Mouse (Mus musculus): ENCODE measurements at regions not wholly inside any gene's neighbourhood (a gene's known extent, or its start where the extent isn't known, plus 50 kb on each side); places are given as distances from the start of the nearest gene placed in this dataset.

DNA sequence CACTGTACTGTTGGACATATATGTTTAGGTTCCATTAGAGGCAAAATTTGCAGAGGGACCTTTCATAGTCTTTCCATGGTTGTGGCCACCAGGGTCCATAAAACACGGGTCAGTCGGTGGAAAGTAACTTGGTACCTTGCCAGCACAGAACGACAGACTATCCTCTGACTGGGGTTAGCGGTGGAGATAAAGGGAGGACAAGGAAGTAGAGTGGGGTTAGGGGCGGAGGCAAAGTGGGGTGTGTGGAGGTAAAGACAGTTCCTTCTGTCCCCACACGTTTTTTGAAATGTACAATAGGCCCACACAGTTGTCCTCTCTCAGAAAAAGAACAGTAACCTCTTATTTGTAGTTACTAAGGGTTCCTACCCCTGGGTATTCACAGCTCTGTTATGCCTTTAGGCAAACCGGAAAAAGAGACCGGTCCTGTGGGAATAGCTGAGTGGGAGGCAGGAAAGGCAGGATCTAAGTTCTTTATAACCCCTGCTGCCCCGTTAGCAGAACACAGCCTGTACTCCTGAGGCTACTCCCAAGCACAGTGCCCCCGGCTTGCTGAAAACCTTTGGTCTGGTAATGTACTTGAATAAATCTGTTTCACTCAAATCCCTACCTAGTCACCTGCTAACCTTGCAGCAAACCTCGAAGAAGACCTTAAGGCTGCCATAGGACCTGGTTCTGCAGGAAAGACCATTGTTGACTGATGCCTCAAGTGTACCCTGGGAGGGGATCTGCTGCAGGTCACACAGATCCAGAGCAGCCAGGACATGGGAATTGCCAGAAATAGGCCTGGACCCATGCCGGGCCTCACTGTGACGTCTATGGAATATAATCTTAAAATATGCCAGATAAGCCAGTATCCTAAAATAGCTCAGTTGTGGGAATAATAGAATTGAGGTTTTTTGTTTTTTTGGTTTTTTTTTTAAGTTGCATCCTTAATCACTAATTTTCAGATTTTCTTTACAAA lies 51.6 kb upstream of the Gm29133 start:
- no peaks in the 10 kb centered on the region for H3K36me3 ChIP-seq
- no peak overlapping the region for H3K27ac ChIP-seq
- H3K9ac ChIP-seq: no peak overlapping the region
- H3K4me2 ChIP-seq: no peak overlapping the region
- H3K4me3 ChIP-seq: no peak overlapping the region
- H3K4me1 ChIP-seq: no peaks in the 10 kb centered on the region
- WGBS: 61% methylated on average over 13 of the region's 13 CpGs
- no peaks in the 10 kb centered on the region for H3K9me3 ChIP-seq
- no peaks in the 10 kb centered on the region for H3K27me3 ChIP-seq
- peak; percentile 24; the same call in 1 of the 2 replicates for ATAC-seq (ENCODE audit: insufficient number of reproducible peaks, low FRiP score, low TSS enrichment, low read depth)

Measured in limb, embryonic 15.5 days (tissue).